Mouse (Mus musculus) left cerebral cortex, adult 18-20 months (tissue): ENCODE measurements at regions not wholly inside any gene's neighbourhood (a gene's known extent, or its start where the extent isn't known, plus 50 kb on each side); places are given as distances from the start of the nearest gene placed in this dataset.
"Not testable (repeated sequence)": the region's sequence is repeated elsewhere in the genome, so short reads cannot be mapped to it uniquely, and the experiment has no call there.

Experiments
- DNase-seq, 2 experiments: peaks; one replicate each; pipeline ENCODE4 v3.0.0; 2021 to 2022; ENCODE audit warnings: low spot score in 2 of 2, mixed read lengths in 1 of 2

DNA sequence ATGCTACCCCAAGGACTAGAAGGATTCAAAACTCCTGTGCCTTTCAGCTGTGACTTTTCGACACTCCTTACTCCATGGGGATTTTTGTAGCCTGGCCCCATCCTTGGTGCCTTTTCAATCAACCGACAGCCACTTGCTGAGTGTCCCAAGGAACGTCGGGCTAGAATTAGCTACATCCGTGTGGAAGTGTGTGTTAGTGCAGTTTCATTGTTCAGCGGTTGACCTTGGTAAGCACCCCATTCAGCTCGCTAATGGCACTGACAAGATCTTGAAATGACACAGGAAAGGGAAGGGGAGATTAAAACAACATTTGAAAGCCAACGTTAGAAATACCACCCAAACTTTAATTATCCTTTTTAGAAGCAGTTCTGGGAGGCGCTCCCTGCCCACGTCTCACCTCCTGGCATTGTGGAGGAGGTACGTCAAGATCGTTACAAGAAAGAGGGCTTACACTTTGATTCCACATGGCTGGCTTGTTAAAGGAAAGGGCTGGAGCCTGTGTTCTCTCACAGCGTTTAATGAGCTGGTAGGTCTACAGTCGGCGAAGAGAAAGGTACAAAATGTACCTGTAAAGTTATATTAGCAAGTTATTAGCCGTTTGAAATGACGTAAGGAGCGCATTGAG is 536.4 kb downstream of the Fam19a2 start:
- peak in 1 of 2 experiments; percentile 19 for DNase-seq

DNA sequence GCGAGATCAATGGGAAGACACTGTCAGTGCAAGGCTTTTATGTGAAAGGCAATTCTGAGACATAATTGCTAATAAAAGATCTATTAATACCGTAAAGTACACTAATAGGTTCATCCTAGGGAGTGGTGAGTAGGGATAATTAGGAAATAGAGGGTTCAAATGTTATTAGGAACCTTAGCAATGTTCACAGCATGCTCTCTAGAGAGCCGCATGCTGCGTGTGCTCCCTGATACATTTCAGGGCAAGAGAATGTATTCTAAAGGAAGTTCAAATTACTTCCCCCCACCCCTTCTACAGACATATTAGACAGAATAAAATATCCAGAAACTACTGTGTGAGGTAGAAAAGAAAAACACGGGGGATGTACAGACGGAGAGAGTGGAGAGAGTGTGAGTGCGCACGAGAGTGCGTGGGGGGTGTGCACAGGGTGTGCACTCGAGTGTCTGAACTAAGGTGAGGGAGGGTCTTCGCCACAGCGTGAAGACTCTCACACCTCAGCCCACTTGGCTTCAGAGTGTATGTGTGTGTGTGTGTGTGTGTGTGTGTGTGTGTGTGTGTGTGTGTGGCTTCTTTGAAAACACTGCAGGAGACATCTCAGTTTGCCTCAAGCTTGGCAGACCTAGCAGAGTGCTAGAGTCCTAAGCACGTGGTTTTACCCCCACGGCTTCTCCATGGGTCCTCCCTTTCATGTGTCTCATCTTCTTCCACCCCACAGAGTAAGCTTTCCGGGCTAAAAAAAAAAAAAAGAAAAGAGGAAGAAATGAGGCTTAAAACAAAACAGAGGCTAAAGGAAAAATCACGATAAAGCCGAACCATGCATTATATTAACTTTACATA is 537.1 kb downstream of the Fam19a2 start:
- DNase-seq = peak in 1 of 2 experiments; percentile 8

DNA sequence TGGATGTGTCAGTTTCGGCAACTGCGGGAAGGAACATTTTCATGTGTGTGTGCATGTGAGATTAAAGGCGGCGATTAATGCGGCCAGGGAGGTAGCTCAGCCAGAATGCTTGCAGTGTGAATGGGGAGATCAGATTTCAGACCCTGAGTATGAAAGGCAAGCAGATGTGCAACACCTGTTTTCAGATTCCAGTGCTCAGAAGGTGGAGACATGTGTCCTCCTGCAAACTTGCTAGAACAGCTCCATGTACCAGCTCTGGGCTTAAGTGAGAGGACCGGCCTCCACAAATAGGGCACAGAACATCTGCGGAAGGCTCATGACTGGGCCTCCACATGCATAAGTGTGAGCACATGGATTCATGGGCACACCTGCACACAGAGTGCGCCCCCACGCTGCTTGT is 547.1 kb downstream of the Fam19a2 start:
- no peak for DNase-seq

DNA sequence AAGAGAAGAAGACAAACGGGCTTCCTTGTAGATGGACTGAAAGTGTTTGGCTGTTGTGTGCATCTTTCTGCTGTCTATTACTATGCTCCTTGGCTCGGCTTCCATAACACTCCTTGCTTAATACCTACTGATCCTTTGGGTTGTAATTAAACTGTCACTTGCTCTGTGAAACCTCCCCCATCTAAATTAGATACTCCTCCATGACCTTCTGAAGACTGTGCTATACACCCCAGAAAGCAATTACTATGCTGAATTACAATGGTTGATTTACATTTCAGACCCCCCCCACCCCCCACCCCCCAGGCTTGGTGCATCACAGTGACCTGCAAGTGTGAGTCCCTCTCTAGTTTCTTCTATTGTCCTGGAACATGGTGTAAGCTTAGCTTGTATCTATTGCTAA is 549.3 kb downstream of the Fam19a2 start:
- no peak for DNase-seq

DNA sequence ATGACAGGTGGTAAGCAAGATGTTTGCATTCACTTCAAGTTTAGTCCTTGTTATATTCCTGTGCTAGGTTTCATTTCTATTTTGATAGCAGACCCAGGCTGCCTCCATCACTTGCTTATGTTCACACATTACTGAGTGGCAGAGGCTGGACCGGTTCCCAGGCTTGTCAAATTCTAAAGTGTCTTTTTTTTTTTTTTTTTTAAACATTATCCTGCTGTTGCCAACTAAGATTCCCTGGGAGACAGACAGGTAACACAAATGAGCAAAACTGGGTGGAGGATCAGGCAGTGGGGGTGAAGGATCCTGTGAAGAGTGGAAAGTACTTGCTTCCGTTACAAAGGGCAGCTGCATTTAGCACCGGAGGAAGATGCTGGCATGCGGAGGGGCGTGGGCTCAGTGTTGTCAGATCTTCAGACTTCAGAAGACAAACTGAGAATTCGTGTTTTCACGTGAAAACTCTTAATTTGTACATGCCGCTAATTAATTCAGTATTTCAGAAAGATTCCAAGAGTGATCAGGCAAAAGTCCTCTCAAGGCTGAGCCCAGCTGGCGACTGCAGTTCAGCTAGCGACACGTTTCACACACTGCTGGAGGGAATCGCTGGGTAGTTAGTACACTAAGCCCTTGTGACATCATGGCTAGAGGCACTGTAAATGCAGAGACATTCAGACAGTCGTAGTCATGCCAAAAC is 576.4 kb downstream of the Fam19a2 start:
- DNase-seq = peak; percentile 41 to 59

DNA sequence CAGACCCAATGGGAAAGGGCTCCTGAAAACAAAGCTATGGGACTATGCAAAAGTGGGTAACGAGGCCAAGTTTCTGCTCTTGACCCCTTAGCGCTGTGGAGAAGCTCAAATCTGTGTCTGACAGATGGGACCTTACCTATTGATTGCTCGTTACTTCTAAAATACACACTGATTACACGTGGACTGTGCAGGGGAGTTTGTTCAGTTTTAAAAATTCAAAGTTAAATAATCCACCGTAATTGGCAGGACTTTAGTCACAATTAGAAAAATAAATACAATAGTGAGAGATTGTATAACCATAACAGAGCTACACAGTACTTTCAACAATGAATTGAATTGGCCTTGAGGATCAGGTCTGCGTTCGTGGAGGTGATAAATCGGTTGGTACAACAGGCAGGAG is 578.3 kb downstream of the Fam19a2 start:
- no peak for DNase-seq

DNA sequence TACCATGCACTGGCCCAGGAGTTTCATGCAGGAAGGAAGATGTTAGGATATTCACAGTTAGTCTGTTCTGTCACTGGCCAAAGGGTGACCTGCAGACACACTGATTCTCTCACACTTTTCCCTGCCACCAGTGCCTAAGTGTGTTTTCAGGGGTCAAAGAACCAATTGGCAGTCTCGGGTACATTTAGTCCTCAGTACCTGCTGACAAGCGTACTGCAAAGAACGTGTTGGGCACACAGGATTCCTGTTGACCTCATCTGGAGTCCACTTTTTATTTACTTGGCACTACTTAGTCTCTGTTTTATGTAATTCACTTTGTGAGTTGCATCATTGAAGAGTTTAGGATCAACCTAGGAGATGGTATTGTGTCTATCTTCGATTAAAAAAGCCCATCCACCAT is 579.8 kb downstream of the Fam19a2 start:
- DNase-seq = no peak

DNA sequence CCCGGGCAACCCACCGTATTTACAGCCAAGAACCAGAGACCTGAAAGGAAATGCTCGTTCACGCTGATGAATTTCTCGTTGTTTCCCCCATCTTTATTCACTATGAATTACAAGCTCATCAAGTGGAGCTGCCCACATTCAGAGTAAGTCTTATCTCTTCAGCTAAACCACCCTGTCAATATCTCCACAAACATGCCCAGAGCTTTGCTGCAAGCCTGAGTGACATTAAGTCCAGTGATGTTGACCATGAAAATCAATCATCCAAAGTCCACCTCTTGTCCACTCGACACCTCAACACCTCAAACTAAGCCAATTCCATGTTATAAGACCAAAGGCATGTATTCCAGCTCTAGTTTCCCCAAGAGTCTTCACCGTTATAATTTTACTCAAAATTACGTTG is 582.8 kb downstream of the Fam19a2 start:
- no peak for DNase-seq

DNA sequence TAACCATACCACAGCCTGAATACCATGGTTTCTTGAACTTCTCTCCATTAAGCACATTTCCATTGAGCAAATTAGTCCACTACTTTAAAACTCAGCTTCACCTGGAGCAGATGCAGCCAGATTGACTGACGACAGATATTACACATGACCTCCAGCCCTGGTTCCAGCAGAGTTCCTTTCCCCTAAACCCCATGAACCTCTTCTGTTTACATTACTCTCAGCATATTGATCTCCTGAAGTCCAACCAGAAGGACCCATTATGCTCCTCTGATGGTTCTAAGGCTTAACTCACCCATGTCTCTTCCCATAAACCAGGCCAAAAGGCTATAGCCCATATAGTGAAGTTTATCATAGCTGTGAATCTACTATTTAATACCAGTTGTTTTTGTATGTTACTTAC is 584.8 kb downstream of the Fam19a2 start:
- DNase-seq = no peak

DNA sequence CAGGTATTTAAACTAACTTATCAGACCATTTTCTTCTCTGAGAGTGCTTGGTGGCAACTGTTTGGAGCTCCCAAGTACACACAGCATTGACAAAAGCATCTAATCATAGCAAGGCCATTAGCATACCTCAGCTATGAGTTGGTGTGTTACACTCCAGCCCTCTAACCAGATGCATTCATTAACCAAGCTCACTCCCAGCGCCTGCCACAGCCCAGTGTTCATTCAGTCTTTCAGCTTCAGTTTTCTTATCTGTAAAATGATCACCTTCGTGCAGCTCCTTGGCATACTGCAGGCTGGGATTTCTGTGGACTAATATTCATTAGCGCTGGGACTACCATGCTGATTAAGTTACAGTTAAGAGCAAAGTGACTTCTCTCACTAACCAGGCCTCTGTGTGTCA is 611.7 kb downstream of the Fam19a2 start:
- no peak for DNase-seq

DNA sequence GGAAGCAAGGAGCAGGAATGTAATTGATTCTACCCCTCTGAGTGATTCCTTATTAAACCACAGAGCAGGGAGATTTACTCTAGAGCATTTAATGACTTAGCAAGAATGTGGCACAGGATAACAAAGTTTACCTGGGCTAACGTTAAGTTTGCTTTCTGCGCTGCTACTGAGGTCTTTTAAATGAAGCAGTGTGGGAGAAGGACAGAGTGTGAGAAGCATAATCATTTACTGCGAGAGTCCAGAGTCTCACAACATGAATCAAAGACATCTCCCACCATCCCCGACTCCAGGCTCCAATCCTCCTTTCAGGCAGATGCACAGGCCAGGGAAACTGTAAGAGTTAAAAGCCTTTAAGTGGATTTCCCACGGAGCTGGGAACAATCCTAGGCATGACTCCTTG is 612.1 kb downstream of the Fam19a2 start:
- no peak for DNase-seq

DNA sequence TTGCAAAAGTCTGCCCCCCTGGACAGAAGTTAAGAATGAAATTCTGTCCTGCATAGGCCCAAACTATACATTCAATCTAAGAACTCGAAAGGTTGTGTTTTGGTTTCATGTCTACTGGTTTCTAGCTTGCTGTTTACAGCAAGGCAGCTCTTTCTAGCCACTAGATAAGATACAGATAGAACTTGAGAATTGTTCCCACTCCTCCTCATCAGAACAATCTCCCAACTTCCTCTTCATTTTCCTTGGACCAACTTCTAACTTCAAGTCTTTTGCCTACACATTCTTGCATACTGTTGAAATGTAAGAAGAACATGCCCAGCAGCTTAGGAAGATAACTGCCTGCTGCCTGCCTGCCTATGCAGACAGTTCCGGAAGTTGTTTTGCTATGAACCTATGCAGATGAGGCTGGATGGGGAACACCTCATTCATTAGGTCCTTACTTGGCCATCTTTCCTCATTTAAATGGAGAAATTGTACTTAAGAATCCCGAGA is 624.9 kb downstream of the Fam19a2 start:
- DNase-seq = peak in 1 of 2 experiments; percentile 3

DNA sequence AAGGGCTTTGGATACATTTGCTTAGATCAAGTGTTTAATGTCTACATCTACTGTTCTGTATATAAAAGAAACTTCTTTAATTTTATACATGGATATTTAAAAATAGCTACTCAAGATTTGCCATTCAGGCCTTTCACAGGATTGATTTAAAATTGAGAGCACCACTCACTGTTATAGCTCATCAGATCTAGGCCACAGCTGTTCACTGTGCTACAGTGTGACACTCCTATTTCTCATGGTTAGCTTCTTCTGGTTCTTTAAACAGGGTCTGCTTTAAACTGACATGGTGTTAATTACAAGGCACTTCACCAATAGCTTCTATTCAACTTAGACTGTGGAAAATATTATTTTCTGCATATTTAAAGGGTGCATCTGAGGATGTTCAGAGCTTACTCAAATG is 655.3 kb downstream of the Fam19a2 start:
- no peak for DNase-seq

DNA sequence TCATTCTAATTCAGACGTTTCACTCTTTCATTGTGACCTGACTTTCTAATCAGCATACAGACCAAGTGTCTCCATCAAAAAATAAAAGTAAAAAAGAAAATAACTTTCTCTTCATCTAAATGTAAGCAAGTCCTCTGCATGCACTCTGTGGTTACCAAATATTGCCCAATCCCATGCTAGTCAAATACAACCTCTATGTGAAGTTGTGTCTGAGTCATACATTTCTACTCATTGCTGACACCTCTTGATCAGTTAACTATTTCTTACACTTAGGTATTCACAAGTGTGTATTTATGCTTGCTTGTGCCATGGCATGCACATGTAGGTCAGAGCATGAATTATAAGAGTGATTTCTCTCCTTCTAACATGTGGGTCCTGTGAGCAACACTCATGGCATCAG is 666.2 kb downstream of the Fam19a2 start:
- DNase-seq = no peak

DNA sequence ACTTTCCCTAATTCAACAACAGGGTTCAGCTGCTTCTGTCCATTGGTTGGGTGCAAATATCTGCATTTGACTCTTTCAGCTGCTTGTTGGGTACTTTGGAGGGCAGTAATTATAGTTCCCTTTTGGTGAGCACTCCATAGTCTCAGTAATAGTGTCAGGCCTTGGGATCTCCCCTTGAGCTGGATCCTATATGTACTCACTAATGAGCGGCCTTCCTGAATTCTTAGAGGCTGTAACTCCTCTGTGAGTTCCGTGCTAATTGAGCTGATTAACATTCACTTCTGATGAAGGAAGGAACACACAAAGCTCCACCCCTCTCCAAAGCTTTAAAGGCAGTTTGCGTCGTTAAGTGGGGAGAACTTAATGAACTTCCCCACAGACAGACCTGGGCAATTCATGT is 674.9 kb downstream of the Fam19a2 start:
- not testable (repeated sequence) for DNase-seq
